Mouse (Mus musculus) hindbrain, embryonic 15.5 days (tissue): ENCODE data around the gene Gfm1. TPM values are rescaled to one million over a fixed set of nuclear protein-coding genes. Genes with fewer than 3 reads are reported as not detected.

Source experiments
- ATAC-seq: fragments of 200-750 bp; cut with Nextera tagmentation; 2 replicates; pipeline ENCODE4 v1.8.0; 2017; ENCODE audit warnings: low read depth, moderate number of reproducible peaks, moderate TSS enrichment; ENCODE audit not compliant: low FRiP score
- H3K27ac ChIP-seq: fragments of 300-500 bp; sonication (generic); replicated peaks from 2 replicates; pipeline ENCODE4 v1.5.1; 2015; ENCODE audit warnings: mild to moderate bottlenecking, inconsistent platforms
- H3K27me3 ChIP-seq: fragments of 300-500 bp; sonication (generic); 2 replicates; pipeline ENCODE4 v1.6.1; 2015; ENCODE audit warnings: control low read depth, inconsistent platforms
- H3K36me3 ChIP-seq: fragments of 300-500 bp; sonication (generic); 2 replicates; pipeline ENCODE4 v1.6.1; 2015; ENCODE audit warnings: control low read depth, inconsistent platforms
- H3K4me1 ChIP-seq: fragments of 300-500 bp; sonication (generic); replicated peaks from 2 replicates; pipeline ENCODE4 v1.6.1; 2015; ENCODE audit warnings: control low read depth, inconsistent platforms
- H3K4me2 ChIP-seq: fragments of 300-500 bp; sonication (generic); 2 replicates; pipeline ENCODE4 v1.6.1; 2015; ENCODE audit warnings: moderate library complexity, mild to moderate bottlenecking, inconsistent platforms
- H3K4me3 ChIP-seq: fragments of 300-500 bp; sonication (generic); 2 replicates; pipeline ENCODE4 v1.5.1; 2015; ENCODE audit warnings: mild to moderate bottlenecking, inconsistent platforms
- H3K9ac ChIP-seq: fragments of 300-500 bp; sonication (generic); 2 replicates; pipeline ENCODE4 v1.6.1; 2015; ENCODE audit warnings: inconsistent platforms
- H3K9me3 ChIP-seq: fragments of 300-500 bp; sonication (generic); 2 replicates; pipeline ENCODE4 v1.6.1; 2016; ENCODE audit warnings: control low read depth, inconsistent platforms
- WGBS: fragments of 180-500 bp; shearing (Covaris S2); methylation state at CpG from one replicate; pipeline ENCODE4 v1.1.7; 2015; 5-methylcytosine and 5-hydroxymethylcytosine counted together
- polyA plus RNA-seq: library from polyadenylated mRNA; unstranded; fragments of >200 nt; fragmentation: Nextera tagmentation; extraction: Ambion mirVana; gene quantifications from 2 replicates; pipeline ENCODE4 v1.2.1, GENCODE M21; 2015

Gene Gfm1
- polyA plus RNA-seq, 1 experiment from 2014 or later = 27.8 TPM

DNA sequence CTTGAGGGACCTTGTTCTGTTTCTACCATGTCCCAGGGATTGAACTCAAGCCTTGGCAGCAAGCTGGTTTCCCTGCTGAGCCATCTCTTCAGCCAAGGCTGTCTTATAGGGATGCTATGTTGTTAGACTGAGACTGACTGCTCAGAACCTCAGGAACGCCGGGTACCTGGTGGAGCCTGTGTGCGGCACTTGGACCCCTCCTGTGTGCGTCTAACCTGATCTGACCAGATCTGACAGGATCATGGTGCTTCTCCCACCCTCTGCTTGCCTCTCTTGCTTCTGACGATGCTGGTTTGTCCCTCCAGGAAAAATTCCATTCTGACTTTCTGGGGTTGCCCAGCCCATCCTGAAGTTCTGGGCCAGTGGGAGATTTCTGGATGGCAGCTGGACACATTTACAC is 36.7 kb downstream of the Gfm1 start:
- H3K9me3 ChIP-seq = no peaks in the 10 kb centered on the region
- H3K27ac ChIP-seq = no peak overlapping the region
- H3K4me3 ChIP-seq = no peak overlapping the region
- no peak for ATAC-seq
- H3K27me3 ChIP-seq = no peaks in the 10 kb centered on the region
- peaks cover 14% of the 10 kb centered on the region for H3K36me3 ChIP-seq
- peaks cover 16% of the 10 kb centered on the region for H3K4me1 ChIP-seq
- WGBS = 91% methylated on average over 5 of the region's 5 CpGs
- H3K9ac ChIP-seq = no peak overlapping the region
- no peak overlapping the region for H3K4me2 ChIP-seq

DNA sequence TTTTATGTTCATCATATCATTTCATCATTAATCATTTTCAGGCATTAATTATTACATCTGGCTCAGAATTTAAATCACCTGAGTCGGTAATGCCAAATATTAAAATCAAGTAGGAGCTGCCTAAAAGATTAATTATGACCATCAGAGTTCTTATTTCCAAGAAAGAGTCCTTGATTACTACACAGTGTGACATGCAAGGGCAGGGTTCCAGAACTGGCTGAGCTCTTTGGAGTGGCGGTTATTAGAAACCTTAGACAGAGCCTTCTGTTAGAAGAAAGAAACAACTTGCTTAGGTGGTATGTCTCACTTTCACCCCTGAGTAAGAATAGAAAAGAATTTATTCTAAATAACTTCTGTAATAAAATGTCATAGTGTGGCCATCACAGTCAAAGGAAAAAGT is 37.4 kb downstream of the Gfm1 start:
- Histone ChIP-seq H3K36me3 (peaks cover 14% of the 10 kb centered on the region), H3K27me3 (no peaks in the 10 kb centered on the region), H3K9ac (no peak overlapping the region), H3K4me3 (no peak overlapping the region), H3K4me1 (peaks cover 16% of the 10 kb centered on the region), H3K4me2 (no peak overlapping the region), H3K27ac (no peak overlapping the region), H3K9me3 (no peaks in the 10 kb centered on the region)
- WGBS = 88% methylated on average over 2 of the region's 2 CpGs
- no peak for ATAC-seq

DNA sequence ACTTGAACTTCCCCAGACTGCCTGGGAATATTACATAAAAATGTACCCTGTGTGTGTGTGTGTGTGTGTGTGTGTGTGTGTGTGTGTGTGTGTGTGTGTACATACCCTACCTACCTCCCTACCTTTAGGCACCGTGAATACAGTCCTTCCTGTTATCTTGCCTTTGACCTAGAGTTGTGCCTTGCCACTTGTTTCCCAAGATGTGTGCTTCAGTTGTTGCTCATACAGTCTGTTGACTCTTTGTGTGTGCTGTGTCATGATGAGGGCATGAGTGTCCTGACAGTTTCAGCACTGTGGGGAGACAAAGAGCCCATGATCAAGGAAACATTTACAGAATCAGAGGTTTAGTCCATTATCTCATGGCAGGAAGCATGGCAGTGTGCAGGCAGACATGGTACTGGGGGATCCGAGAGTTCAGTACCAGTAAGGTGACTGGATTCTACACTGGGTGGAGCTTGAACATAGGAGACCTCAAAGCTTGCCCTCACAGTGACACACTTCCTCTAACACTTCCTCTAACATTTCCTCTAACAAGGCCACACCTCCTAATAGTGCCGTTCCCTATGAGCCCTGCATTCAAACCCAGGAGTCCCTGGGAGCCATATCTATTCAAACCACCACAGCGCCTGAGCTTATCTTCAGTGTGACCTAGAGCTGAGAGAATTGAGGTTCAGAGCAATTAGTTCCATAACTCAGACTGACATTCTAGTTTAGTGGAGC is 41.7 kb downstream of the Gfm1 start:
- WGBS = 94% methylated on average over 4 of the region's 4 CpGs
- no peak for ATAC-seq
- H3K27me3 ChIP-seq = no peaks in the 10 kb centered on the region
- H3K9ac ChIP-seq = no peak overlapping the region
- no peak overlapping the region for H3K4me2 ChIP-seq
- peaks cover 33% of the 10 kb centered on the region for H3K36me3 ChIP-seq
- H3K4me3 ChIP-seq = no peak overlapping the region
- H3K4me1 ChIP-seq = no peaks in the 10 kb centered on the region
- H3K9me3 ChIP-seq = no peaks in the 10 kb centered on the region
- no peak overlapping the region for H3K27ac ChIP-seq

DNA sequence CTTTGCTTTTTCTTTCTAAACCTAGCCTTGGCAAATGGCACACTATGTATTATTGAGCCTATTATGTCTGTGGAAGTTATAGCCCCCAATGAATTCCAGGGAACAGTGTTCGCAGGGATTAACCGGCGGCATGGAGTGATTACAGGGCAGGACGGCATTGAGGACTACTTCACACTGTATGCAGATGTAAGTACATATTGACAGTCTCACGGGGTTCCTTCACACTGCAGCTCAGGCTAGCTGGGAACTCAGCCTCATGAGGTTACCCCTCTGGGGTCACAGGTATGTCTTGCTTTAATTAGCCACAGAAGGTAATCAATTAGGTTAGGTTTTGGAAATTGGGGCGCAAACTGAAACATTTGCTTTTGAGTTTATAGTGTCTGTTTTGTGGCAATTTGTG is 43.5 kb downstream of the Gfm1 start:
- no peak overlapping the region for H3K9ac ChIP-seq
- H3K27ac ChIP-seq = no peak overlapping the region
- no peak overlapping the region for H3K4me3 ChIP-seq
- no peaks in the 10 kb centered on the region for H3K9me3 ChIP-seq
- no peak overlapping the region for H3K4me2 ChIP-seq
- H3K4me1 ChIP-seq = no peaks in the 10 kb centered on the region
- WGBS = 86% methylated on average over 6 of the region's 6 CpGs
- H3K27me3 ChIP-seq = no peaks in the 10 kb centered on the region
- no peak for ATAC-seq
- peaks cover 34% of the 10 kb centered on the region for H3K36me3 ChIP-seq

DNA sequence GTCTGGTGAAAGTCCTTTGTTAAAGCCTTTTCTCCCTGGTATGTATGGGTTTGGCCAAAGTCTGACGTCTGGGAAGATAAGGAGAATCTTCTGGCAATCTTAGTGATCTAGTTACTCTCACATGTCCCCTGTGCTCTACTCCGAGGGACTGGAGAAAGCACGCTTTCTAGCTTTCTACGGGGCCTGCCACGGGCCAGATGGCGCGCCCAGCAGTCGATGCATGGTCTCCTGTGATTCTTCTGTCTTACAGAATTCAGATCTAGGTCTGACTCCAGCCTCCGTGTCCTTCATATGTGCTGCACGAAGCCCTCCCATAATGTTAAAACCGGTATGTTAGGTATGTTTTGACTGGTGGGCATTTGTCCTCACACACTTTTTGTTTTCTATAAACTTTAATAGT is 49.9 kb downstream of the Gfm1 start:
- no peak for ATAC-seq
- 94% methylated on average over 11 of the region's 11 CpGs for WGBS
- Histone ChIP-seq H3K9ac (no peak overlapping the region), H3K4me1 (no peaks in the 10 kb centered on the region), H3K27me3 (no peaks in the 10 kb centered on the region), H3K27ac (no peak overlapping the region), H3K9me3 (no peaks in the 10 kb centered on the region), H3K4me3 (no peak overlapping the region), H3K4me2 (no peak overlapping the region), H3K36me3 (peaks cover 18% of the 10 kb centered on the region)

DNA sequence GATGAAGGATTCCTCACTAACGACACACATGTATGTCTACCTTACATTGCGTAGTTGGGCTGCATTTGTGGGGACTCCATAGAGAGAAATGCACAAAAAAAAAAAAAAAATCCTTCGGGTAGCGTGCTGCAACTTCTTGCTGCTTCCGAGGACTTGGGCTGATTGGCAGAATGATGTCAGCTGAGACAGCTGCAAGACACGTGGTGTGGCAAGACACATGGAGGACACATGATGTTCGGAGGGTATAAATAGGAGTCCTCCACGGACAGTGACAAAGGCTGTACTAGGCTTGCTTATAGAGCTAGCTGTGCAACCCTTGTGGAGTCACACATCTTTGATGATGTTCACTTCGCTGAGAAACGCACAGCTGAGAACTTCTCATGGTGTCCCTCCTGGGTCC is 52.5 kb downstream of the Gfm1 start:
- no peaks in the 10 kb centered on the region for H3K9me3 ChIP-seq
- ATAC-seq = no peak
- no peaks in the 10 kb centered on the region for H3K27me3 ChIP-seq
- H3K9ac ChIP-seq = no peak overlapping the region
- H3K4me1 ChIP-seq = no peaks in the 10 kb centered on the region
- no peak overlapping the region for H3K4me2 ChIP-seq
- no peak overlapping the region for H3K27ac ChIP-seq
- H3K36me3 ChIP-seq = 0 out of 2 replicates have a peak, but pooled peaks cover 3% of the 10 kb centered on the region
- 91% methylated on average over 10 of the region's 10 CpGs for WGBS
- no peak overlapping the region for H3K4me3 ChIP-seq

DNA sequence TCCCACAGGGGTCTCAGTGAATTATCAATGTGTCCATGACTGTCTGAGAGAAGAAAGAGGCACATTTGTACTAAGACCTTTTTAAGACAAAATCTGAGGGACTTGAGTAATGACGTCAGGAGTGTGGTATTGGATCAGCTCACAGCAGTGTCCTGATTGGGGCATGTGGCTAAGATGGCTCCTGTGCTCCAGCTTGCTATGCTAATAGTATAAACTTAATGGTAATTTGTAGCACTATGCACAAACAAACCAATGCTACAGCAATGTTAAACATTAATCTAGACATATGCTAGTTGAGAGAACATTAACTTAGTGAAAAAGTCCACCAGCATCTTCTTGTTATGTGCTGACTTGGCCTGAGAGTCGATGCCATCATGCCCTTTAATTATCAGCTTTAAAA is 55.3 kb downstream of the Gfm1 start:
- ATAC-seq = no peak
- 89% methylated on average over 2 of the region's 2 CpGs for WGBS
- Histone ChIP-seq H3K4me2 (no peak overlapping the region), H3K9me3 (no peaks in the 10 kb centered on the region), H3K4me3 (no peak overlapping the region), H3K9ac (no peak overlapping the region), H3K27me3 (no peaks in the 10 kb centered on the region), H3K4me1 (no peaks in the 10 kb centered on the region), H3K36me3 (no peaks in the 10 kb centered on the region), H3K27ac (no peak overlapping the region)

DNA sequence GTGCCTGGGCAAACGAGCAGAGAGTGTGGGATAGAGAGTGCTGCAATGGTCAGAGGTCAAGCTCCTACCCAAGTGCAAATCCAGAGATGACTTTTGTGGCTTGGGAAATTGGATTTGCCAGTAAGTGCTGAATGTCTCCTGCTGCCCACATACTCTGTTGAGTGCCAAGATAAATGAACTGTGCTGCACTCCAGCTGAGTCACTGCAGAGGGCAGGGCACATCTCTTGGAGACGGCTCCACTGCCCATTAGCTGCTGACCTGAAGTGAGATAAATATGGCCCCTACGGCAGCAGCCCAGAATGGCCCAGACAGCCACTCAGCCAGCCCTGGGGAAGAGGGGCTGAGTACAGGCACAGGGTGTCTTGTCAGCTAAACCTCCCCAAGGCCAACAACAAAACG is 60.3 kb downstream of the Gfm1 start:
- peak; percentile 34; the same call in 1 of the 2 replicates for ATAC-seq
- Histone ChIP-seq H3K27me3 (no peaks in the 10 kb centered on the region), H3K36me3 (no peaks in the 10 kb centered on the region), H3K9me3 (no peaks in the 10 kb centered on the region), H3K4me3 (no peak overlapping the region), H3K9ac (no peak overlapping the region), H3K4me2 (no peak overlapping the region), H3K27ac (no peak overlapping the region), H3K4me1 (no peaks in the 10 kb centered on the region)
- 55% methylated on average over 4 of the region's 4 CpGs for WGBS

DNA sequence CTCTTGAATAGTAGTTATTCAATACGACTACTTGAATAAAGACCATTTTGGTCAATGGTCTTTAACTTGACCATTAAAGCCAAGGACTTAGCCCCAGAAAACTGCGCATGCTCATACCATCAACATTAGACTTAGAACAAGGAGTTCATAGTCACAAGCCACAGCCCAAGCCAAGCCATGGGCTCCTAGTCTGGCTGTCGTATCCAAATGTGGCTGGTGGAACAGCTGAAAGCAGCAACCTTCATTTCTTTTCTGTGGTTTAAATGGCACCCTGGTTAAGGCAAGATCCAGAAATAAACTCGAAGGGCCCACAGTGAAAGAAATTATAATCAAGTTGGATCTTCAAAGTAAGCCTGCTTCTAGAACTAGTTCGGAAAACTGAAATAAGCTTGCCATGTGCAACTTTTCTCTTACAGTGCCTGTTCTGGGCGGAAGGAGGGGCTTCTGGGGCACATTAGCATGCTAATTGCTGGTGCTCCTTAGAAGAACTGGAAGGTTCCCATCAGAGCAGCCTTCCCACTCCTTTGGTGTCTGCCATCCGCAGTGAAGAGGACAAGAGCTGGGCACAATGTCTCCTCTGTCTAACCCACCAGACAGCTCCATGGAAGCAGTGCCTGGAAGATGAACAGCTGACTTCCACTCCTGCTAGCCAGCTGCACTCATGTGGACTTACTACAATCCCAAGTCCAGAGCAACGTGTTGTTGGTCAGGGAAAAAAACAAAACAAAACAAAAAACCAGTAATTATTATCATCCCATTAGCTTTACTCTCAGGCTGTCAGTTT is 62.4 kb downstream of the Gfm1 start:
- no peak overlapping the region for H3K27ac ChIP-seq
- peak; percentile 51; the same call in 1 of the 2 replicates for ATAC-seq
- H3K9ac ChIP-seq = no peak overlapping the region
- no peaks in the 10 kb centered on the region for H3K4me1 ChIP-seq
- H3K4me2 ChIP-seq = no peak overlapping the region
- no peaks in the 10 kb centered on the region for H3K36me3 ChIP-seq
- H3K9me3 ChIP-seq = no peaks in the 10 kb centered on the region
- 82% methylated on average over 8 of the region's 8 CpGs for WGBS
- H3K4me3 ChIP-seq = no peak overlapping the region
- H3K27me3 ChIP-seq = no peaks in the 10 kb centered on the region

DNA sequence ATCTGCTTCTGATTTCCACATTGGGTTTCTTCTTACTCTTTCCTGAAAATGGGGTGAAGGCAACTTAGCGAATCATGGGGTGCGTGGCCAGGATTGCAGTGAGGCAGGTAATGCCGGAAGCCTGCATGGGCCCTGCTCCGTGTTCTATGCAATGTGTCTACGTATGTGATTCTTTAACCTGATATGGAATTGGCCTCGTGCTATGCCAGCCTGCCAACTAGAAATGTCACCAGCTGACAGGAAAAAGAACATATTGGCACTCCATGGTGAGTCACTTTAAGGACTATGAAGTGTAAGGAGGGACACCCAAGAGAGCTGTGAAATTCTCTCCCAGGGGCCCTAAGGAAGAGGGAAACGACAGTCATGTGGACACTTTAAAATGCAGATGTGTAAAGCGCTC is 63.2 kb downstream of the Gfm1 start:
- no peak overlapping the region for H3K27ac ChIP-seq
- WGBS = 90% methylated on average over 8 of the region's 8 CpGs

DNA sequence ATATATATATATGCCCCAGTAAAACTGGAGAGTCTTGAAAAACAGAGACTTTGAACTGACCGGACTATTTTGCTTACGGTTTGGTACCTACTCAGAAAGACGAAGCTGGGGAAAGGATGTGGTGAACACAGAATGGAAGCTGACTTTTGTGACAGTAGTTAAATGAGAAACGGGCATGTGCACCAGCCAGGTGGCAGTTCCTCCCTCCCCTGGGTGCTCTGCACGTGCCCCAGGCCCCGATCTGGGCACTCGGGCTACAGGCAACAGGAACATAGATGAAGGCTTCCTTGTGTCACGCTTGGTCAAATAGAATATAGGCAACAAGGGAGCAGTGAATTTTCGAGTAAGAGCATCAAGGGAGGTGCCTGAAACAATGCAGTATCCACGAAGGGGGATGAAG is 66.4 kb downstream of the Gfm1 start:
- Histone ChIP-seq H3K27ac (no peak overlapping the region), H3K4me1 (no peaks in the 10 kb centered on the region), H3K36me3 (no peaks in the 10 kb centered on the region), H3K9ac (no peak overlapping the region), H3K4me3 (no peak overlapping the region), H3K27me3 (no peaks in the 10 kb centered on the region), H3K4me2 (no peak overlapping the region), H3K9me3 (no peaks in the 10 kb centered on the region)
- ATAC-seq = no peak
- 86% methylated on average over 10 of the region's 10 CpGs for WGBS

More for the DNA sequence above, 63.2 kb downstream of the Gfm1 start:
- ATAC-seq = no peak
- Histone ChIP-seq H3K4me1 (no peaks in the 10 kb centered on the region), H3K36me3 (no peaks in the 10 kb centered on the region), H3K9ac (no peak overlapping the region), H3K27me3 (no peaks in the 10 kb centered on the region), H3K4me2 (no peak overlapping the region), H3K4me3 (no peak overlapping the region), H3K9me3 (no peaks in the 10 kb centered on the region)

DNA sequence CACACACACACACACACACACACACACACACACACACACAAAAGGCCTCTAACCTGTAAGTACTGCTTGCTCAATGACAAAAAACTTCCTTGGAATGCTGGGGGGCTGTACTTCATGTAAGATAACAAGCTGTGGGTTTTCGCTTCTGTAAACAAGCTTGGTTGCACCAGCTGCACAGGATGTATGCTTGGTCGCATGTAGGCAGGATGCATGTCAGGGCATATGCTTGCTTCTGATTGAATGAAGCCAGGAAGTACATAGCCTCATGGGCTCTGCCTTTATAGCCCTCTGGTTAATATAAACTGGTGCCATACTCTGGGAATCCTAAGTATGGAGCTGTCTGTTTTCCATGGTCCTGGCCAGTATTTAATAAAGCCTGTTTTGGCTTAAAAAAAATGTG is 68.1 kb downstream of the Gfm1 start:
- Histone ChIP-seq H3K9me3 (no peaks in the 10 kb centered on the region), H3K36me3 (no peaks in the 10 kb centered on the region), H3K27me3 (no peaks in the 10 kb centered on the region), H3K9ac (no peak overlapping the region), H3K27ac (no peak overlapping the region), H3K4me1 (no peaks in the 10 kb centered on the region), H3K4me2 (no peak overlapping the region), H3K4me3 (no peak overlapping the region)
- WGBS = 83% methylated on average over 2 of the region's 2 CpGs
- ATAC-seq = no peak
